Mouse (Mus musculus) CH12.LX (cell line): ENCODE measurements at regions not wholly inside any gene's neighbourhood (a gene's known extent, or its start where the extent isn't known, plus 50 kb on each side); places are given as distances from the start of the nearest gene placed in this dataset.

Source experiments
- DNase-seq: peaks from one replicate; pipeline ENCODE4 v3.0.0-alpha.2; 2013; ENCODE audit errors: extremely low read depth
- H3K27ac ChIP-seq: 2 replicates; pipeline ENCODE4 v1.5.1; 2012; ENCODE audit warnings: low read depth, mild to moderate bottlenecking, control low read depth, moderate library complexity; ENCODE audit not compliant: insufficient read depth
- H3K27me3 ChIP-seq: replicated peaks from 2 replicates; pipeline ENCODE3; 2012; ENCODE audit warnings: inconsistent platforms
- H3K36me3 ChIP-seq, 2 experiments: replicated peaks in 1 of 2; 2 replicates each; pipeline versions ENCODE3 to v1.6.1; 2012; ENCODE audit warnings: inconsistent platforms in 1 of 2, low read length in 1 of 2, mild to moderate bottlenecking in 1 of 2, mixed read lengths in 1 of 2, moderate library complexity in 1 of 2; ENCODE audit not compliant: control insufficient read depth in 1 of 2, insufficient read depth in 1 of 2
- H3K4me1 ChIP-seq, 2 experiments: 2 replicates each; pipeline ENCODE4 v1.6.1; 2012; ENCODE audit warnings: inconsistent platforms in 1 of 2, moderate library complexity in 1 of 2; ENCODE audit not compliant: insufficient read depth in 2 of 2, control insufficient read depth in 1 of 2
- H3K4me2 ChIP-seq: 2 replicates; pipeline ENCODE4 v1.6.1; 2012; ENCODE audit warnings: low read depth, mild to moderate bottlenecking, control low read depth; ENCODE audit not compliant: poor library complexity, insufficient read depth, severe bottlenecking
- H3K4me3 ChIP-seq, 3 experiments: fragments of 150-350 bp in 1 of 3; sonication (generic) in 1 of 3; replicated peaks in 1 of 3; 2 replicates each; pipeline versions ENCODE3 to v1.5.1; 2011 to 2012; ENCODE audit warnings: low read depth in 2 of 3, low read length in 2 of 3, mild to moderate bottlenecking in 2 of 3, moderate library complexity in 2 of 3, control low read depth in 1 of 3, improper control_type of control experiment in 1 of 3, inconsistent platforms in 1 of 3, mixed read lengths in 1 of 3; ENCODE audit not compliant: poor library complexity in 1 of 3
- H3K79me2 ChIP-seq: replicated peaks from 2 replicates; pipeline ENCODE4 v1.6.1; 2012; ENCODE audit warnings: mild to moderate bottlenecking, moderate library complexity; ENCODE audit not compliant: control insufficient read depth, poor library complexity, insufficient read depth, severe bottlenecking; ENCODE audit errors: extremely low read depth
- H3K9ac ChIP-seq: 2 replicates; pipeline ENCODE4 v1.6.1; 2012; ENCODE audit warnings: low read depth, mild to moderate bottlenecking, control low read depth, moderate library complexity; ENCODE audit not compliant: insufficient read depth
- H3K9me3 ChIP-seq: replicated peaks from 2 replicates; pipeline ENCODE3; 2012; ENCODE audit warnings: low read length, inconsistent platforms, mixed read lengths
- CHD1 ChIP-seq: IDR thresholded peaks from 2 replicates; pipeline ENCODE4 v1.6.1; 2012; ENCODE audit warnings: low read depth, low read length, improper control_type of control experiment, inconsistent platforms
- CHD2 ChIP-seq: IDR thresholded peaks from 2 replicates; pipeline ENCODE4 v1.6.1; 2011; ENCODE audit warnings: low read length, improper control_type of control experiment
- CTCF ChIP-seq, 2 experiments: IDR thresholded peaks in 1 of 2; conservative IDR thresholded peaks in 1 of 2; 2 replicates each; pipeline ENCODE4 v1.5.1; 2011 to 2012; ENCODE audit warnings: low read depth in 2 of 2, low read length in 2 of 2, improper control_type of control experiment in 1 of 2, inconsistent platforms in 1 of 2, mild to moderate bottlenecking in 1 of 2, moderate library complexity in 1 of 2
- E2F4 ChIP-seq: IDR thresholded peaks from 2 replicates; pipeline ENCODE4 v1.6.1; 2011; ENCODE audit warnings: low read depth, low read length, improper control_type of control experiment; ENCODE audit not compliant: insufficient replicate concordance
- EP300 ChIP-seq: IDR thresholded peaks from 2 replicates; pipeline ENCODE4 v1.6.1; 2011; ENCODE audit warnings: low read length, improper control_type of control experiment
- HCFC1 ChIP-seq: IDR thresholded peaks from 2 replicates; pipeline ENCODE4 v1.6.1; 2012; ENCODE audit warnings: low read depth, mild to moderate bottlenecking, inconsistent platforms, low read length, improper control_type of control experiment
- IRF4 ChIP-seq: IDR thresholded peaks from 2 replicates; pipeline ENCODE4 v1.6.1; 2014; ENCODE audit warnings: low read depth, mild to moderate bottlenecking, inconsistent platforms, low read length, improper control_type of control experiment
- JUN ChIP-seq: IDR thresholded peaks from 2 replicates; pipeline ENCODE4 v1.6.1; 2011; ENCODE audit warnings: low read depth, mild to moderate bottlenecking, low read length, improper control_type of control experiment, moderate library complexity; ENCODE audit not compliant: insufficient read depth
- KAT2A ChIP-seq: IDR thresholded peaks from 2 replicates; pipeline ENCODE4 v1.6.1; 2012; ENCODE audit warnings: low read length, improper control_type of control experiment, inconsistent platforms; ENCODE audit not compliant: insufficient replicate concordance
- MAFK ChIP-seq: IDR thresholded peaks from 2 replicates; pipeline ENCODE4 v1.6.1; 2011; ENCODE audit warnings: low read length, improper control_type of control experiment; ENCODE audit not compliant: insufficient replicate concordance
- MAX ChIP-seq: IDR thresholded peaks from 2 replicates; pipeline ENCODE4 v1.6.1; 2011; ENCODE audit warnings: low read length, improper control_type of control experiment
- MAZ ChIP-seq: IDR thresholded peaks from 2 replicates; pipeline ENCODE4 v1.6.1; 2012; ENCODE audit warnings: low read depth, mild to moderate bottlenecking, inconsistent platforms, low read length, improper control_type of control experiment, moderate library complexity
- MXI1 ChIP-seq: IDR thresholded peaks from 2 replicates; pipeline ENCODE4 v1.6.1; 2011; ENCODE audit warnings: mild to moderate bottlenecking, low read depth, low read length, improper control_type of control experiment
- MYC ChIP-seq: IDR thresholded peaks from 2 replicates; pipeline ENCODE4 v1.6.1; 2011; ENCODE audit warnings: low read depth, mild to moderate bottlenecking, improper control_type of control experiment, low read length
- NELFE ChIP-seq: IDR thresholded peaks from 2 replicates; pipeline ENCODE4 v1.6.1; 2011; ENCODE audit warnings: low read depth, low read length, improper control_type of control experiment
- POLR2A ChIP-seq: IDR thresholded peaks from 2 replicates; pipeline ENCODE4 v1.6.1; 2011; ENCODE audit warnings: low read depth, mild to moderate bottlenecking, improper control_type of control experiment, low read length
- RCOR1 ChIP-seq: conservative IDR thresholded peaks from 2 replicates; pipeline ENCODE4 v1.6.1; 2012; ENCODE audit warnings: low read depth, mild to moderate bottlenecking, inconsistent platforms, low read length, improper control_type of control experiment
- SIN3A ChIP-seq: IDR thresholded peaks from 2 replicates; pipeline ENCODE4 v1.6.1; 2012; ENCODE audit warnings: low read length, improper control_type of control experiment, inconsistent platforms
- SMC3 ChIP-seq: IDR thresholded peaks from 2 replicates; pipeline ENCODE4 v1.6.1; 2011; ENCODE audit warnings: low read depth, low read length, improper control_type of control experiment
- TBP ChIP-seq: conservative IDR thresholded peaks from 2 replicates; pipeline ENCODE4 v1.6.1; 2011; ENCODE audit warnings: low read depth, low read length, improper control_type of control experiment
- TCF12 ChIP-seq: IDR thresholded peaks from 2 replicates; pipeline ENCODE4 v1.6.1; 2014; ENCODE audit warnings: low read depth, mild to moderate bottlenecking, inconsistent platforms, low read length, improper control_type of control experiment
- UBTF ChIP-seq: IDR thresholded peaks from 2 replicates; pipeline ENCODE4 v1.6.1; 2012; ENCODE audit warnings: low read depth, mild to moderate bottlenecking, inconsistent platforms, low read length, improper control_type of control experiment, moderate library complexity
- USF1 ChIP-seq: IDR thresholded peaks from 2 replicates; pipeline ENCODE4 v1.6.1; 2014; ENCODE audit warnings: low read depth, mild to moderate bottlenecking, inconsistent platforms, low read length, improper control_type of control experiment
- USF2 ChIP-seq: conservative IDR thresholded peaks from 2 replicates; pipeline ENCODE4 v1.6.1; 2011; ENCODE audit warnings: low read depth, low read length, improper control_type of control experiment
- ZC3H11A ChIP-seq: IDR thresholded peaks from 2 replicates; pipeline ENCODE4 v1.6.1; 2012; ENCODE audit warnings: low read depth, mild to moderate bottlenecking, inconsistent platforms, low read length, improper control_type of control experiment
- dilution Hi-C: fragments of 300-500 bp; cut with MboI; formaldehyde crosslinking; loops from 2 replicates; pipeline ENCODE4 v1.14.3; 2020; ENCODE audit warnings: low sequenced_read_pairs; ENCODE audit not compliant: extremely low pct_unique_long_range_greater_than_20kb, extremely low pct_ligation_motif_present
- in situ Hi-C: fragments of 300-500 bp; cut with MboI; formaldehyde crosslinking; loops from 3 replicates; pipeline ENCODE4 v1.14.3; 2019; ENCODE audit warnings: low sequenced_read_pairs, low pct_ligation_motif_present, low pct_unique_long_range_greater_than_20kb, mixed read lengths

DNA sequence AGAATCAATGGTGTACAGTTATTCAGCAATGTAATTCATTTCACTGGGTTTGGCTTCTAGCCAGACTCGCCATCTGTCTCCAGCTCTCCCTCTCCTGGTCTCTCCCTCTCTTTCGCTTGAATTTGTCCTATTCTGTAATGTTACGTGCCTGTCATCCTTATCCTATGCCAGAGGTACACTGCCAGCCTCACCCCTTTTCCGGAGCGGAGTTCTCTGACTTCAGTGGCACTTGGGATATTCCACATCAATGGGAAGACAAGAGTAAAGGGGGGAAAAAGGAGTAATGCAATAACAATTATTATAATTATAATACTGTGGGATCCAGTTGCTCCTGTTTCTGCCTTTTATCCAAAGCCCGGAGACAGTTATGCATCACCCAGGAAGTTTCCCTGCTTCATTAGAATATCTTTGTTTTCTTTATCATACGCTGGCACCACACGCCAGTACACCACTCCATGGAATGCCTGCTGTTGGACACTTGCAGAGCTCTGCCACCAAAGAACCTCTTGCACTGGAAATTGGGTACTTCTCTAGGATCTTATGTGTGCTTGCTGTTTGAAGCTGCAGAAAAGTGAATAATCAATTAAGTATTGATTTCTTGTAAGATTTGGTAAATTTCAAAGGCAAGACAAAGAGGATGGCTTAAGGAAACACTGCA lies 953.6 kb upstream of the Gm8797 start:
- Histone ChIP-seq H3K9ac (no peak overlapping the region), H3K4me3 (no peak overlapping the region), H3K36me3 (no peaks in the 10 kb centered on the region), H3K27ac (no peak overlapping the region), H3K4me2 (no peak overlapping the region), H3K9me3 (no peaks in the 10 kb centered on the region), H3K4me1 (no peaks in the 10 kb centered on the region), H3K79me2 (no peaks in the 10 kb centered on the region)
- in situ Hi-C loops (no loop called here), dilution Hi-C loops (no loop called here)
- no peak for DNase-seq
- no peak for TF ChIP-seq JUN
- no peak for TF ChIP-seq USF2
- no peak for TF ChIP-seq POLR2A
- TF ChIP-seq CHD2, result no peak
- TF ChIP-seq SIN3A, result no peak
- TF ChIP-seq MAX, result no peak
- no peak for TF ChIP-seq KAT2A
- no peak for TF ChIP-seq E2F4
- no peak for TF ChIP-seq MAZ
- TF ChIP-seq TCF12, result no peak
- no peak for TF ChIP-seq CHD1
- TF ChIP-seq CTCF (conservative IDR thresholded peaks at IDR 0.05 in 1 of 2, IDR thresholded peaks at IDR 0.05 in 1 of 2; ENCODE audit: low read depth in 2 of 2, low read length in 2 of 2), result no peak
- TF ChIP-seq UBTF, result no peak
- TF ChIP-seq, all 38 proteins: peak for 0
- no peaks in the 10 kb centered on the region for H3K27me3 ChIP-seq

DNA sequence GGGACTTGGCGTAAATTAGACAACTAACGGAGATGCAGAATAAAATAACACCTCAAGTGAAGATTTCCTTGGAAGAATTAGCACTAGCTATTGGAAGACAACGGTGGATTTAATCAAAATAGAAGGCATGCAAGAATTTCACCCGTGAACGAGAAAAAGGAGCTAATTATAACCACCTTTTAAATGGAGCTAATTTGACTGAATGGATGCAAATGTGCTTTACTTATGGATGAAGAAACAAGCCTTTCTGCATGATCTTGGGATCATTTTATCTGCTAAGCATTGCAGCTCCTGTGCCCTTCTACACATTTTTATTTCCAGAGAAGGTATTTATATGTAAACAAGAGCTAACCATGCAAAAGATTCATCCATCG lies 953.1 kb upstream of the Gm8797 start:
- Histone ChIP-seq H3K9me3 (no peaks in the 10 kb centered on the region), H3K27me3 (no peaks in the 10 kb centered on the region), H3K4me1 (no peaks in the 10 kb centered on the region), H3K4me3 (no peak overlapping the region), H3K36me3 (no peaks in the 10 kb centered on the region), H3K4me2 (no peak overlapping the region), H3K9ac (no peak overlapping the region), H3K79me2 (no peaks in the 10 kb centered on the region), H3K27ac (no peak overlapping the region)
- no peak for TF ChIP-seq HCFC1
- TF ChIP-seq IRF4, result no peak
- no peak for TF ChIP-seq CHD2
- TF ChIP-seq USF2, result no peak
- no peak for TF ChIP-seq EP300
- no peak for TF ChIP-seq MAFK
- no peak for TF ChIP-seq MYC
- TF ChIP-seq MAX, result no peak
- no peak for TF ChIP-seq RCOR1
- no peak for TF ChIP-seq MXI1
- TF ChIP-seq NELFE, result no peak
- no peak for TF ChIP-seq UBTF
- TF ChIP-seq USF1, result no peak
- TF ChIP-seq TBP, result no peak
- TF ChIP-seq CHD1, result no peak
- TF ChIP-seq SMC3, result no peak
- TF ChIP-seq ZC3H11A, result no peak
- no peak for DNase-seq
- dilution Hi-C loops (no loop called here), in situ Hi-C loops (no loop called here)
